Mouse (Mus musculus) CH12.LX (cell line): ENCODE data around the gene Vmac. TPM values are rescaled to one million over a fixed set of nuclear protein-coding genes. Genes with fewer than 3 reads are reported as not detected.

Experiments used
- DNase-seq: peaks from one replicate; pipeline ENCODE4 v3.0.0-alpha.2; 2013; ENCODE audit errors: extremely low read depth
- H3K27ac ChIP-seq: 2 replicates; pipeline ENCODE4 v1.5.1; 2012; ENCODE audit warnings: low read depth, mild to moderate bottlenecking, control low read depth, moderate library complexity; ENCODE audit not compliant: insufficient read depth
- H3K27me3 ChIP-seq: replicated peaks from 2 replicates; pipeline ENCODE3; 2012; ENCODE audit warnings: inconsistent platforms
- H3K36me3 ChIP-seq, 2 experiments: replicated peaks in 1 of 2; 2 replicates each; pipeline versions ENCODE3 to v1.6.1; 2012; ENCODE audit warnings: inconsistent platforms in 1 of 2, low read length in 1 of 2, mild to moderate bottlenecking in 1 of 2, mixed read lengths in 1 of 2, moderate library complexity in 1 of 2; ENCODE audit not compliant: control insufficient read depth in 1 of 2, insufficient read depth in 1 of 2
- H3K4me1 ChIP-seq, 2 experiments: 2 replicates each; pipeline ENCODE4 v1.6.1; 2012; ENCODE audit warnings: inconsistent platforms in 1 of 2, moderate library complexity in 1 of 2; ENCODE audit not compliant: insufficient read depth in 2 of 2, control insufficient read depth in 1 of 2
- H3K4me2 ChIP-seq: 2 replicates; pipeline ENCODE4 v1.6.1; 2012; ENCODE audit warnings: low read depth, mild to moderate bottlenecking, control low read depth; ENCODE audit not compliant: poor library complexity, insufficient read depth, severe bottlenecking
- H3K4me3 ChIP-seq, 3 experiments: fragments of 150-350 bp in 1 of 3; sonication (generic) in 1 of 3; replicated peaks in 1 of 3; 2 replicates each; pipeline versions ENCODE3 to v1.5.1; 2011 to 2012; ENCODE audit warnings: low read depth in 2 of 3, low read length in 2 of 3, mild to moderate bottlenecking in 2 of 3, moderate library complexity in 2 of 3, control low read depth in 1 of 3, improper control_type of control experiment in 1 of 3, inconsistent platforms in 1 of 3, mixed read lengths in 1 of 3; ENCODE audit not compliant: poor library complexity in 1 of 3
- H3K79me2 ChIP-seq: replicated peaks from 2 replicates; pipeline ENCODE4 v1.6.1; 2012; ENCODE audit warnings: mild to moderate bottlenecking, moderate library complexity; ENCODE audit not compliant: control insufficient read depth, poor library complexity, insufficient read depth, severe bottlenecking; ENCODE audit errors: extremely low read depth
- H3K9ac ChIP-seq: 2 replicates; pipeline ENCODE4 v1.6.1; 2012; ENCODE audit warnings: low read depth, mild to moderate bottlenecking, control low read depth, moderate library complexity; ENCODE audit not compliant: insufficient read depth
- H3K9me3 ChIP-seq: replicated peaks from 2 replicates; pipeline ENCODE3; 2012; ENCODE audit warnings: low read length, inconsistent platforms, mixed read lengths
- CHD2 ChIP-seq: IDR thresholded peaks from 2 replicates; pipeline ENCODE4 v1.6.1; 2011; ENCODE audit warnings: low read length, improper control_type of control experiment
- CTCF ChIP-seq, 2 experiments: IDR thresholded peaks in 1 of 2; conservative IDR thresholded peaks in 1 of 2; 2 replicates each; pipeline ENCODE4 v1.5.1; 2011 to 2012; ENCODE audit warnings: low read depth in 2 of 2, low read length in 2 of 2, improper control_type of control experiment in 1 of 2, inconsistent platforms in 1 of 2, mild to moderate bottlenecking in 1 of 2, moderate library complexity in 1 of 2
- ELF1 ChIP-seq: IDR thresholded peaks from 2 replicates; pipeline ENCODE4 v1.6.1; 2014; ENCODE audit warnings: low read depth, mild to moderate bottlenecking, inconsistent platforms, low read length, improper control_type of control experiment
- ETS1 ChIP-seq: conservative IDR thresholded peaks from 2 replicates; pipeline ENCODE4 v1.6.1; 2012; ENCODE audit warnings: low read depth, mild to moderate bottlenecking, inconsistent platforms, low read length, improper control_type of control experiment, moderate library complexity
- MAZ ChIP-seq: IDR thresholded peaks from 2 replicates; pipeline ENCODE4 v1.6.1; 2012; ENCODE audit warnings: low read depth, mild to moderate bottlenecking, inconsistent platforms, low read length, improper control_type of control experiment, moderate library complexity
- MEF2A ChIP-seq: IDR thresholded peaks from 2 replicates; pipeline ENCODE4 v1.6.1; 2014; ENCODE audit warnings: low read depth, mild to moderate bottlenecking, inconsistent platforms, low read length, improper control_type of control experiment, borderline replicate concordance
- NELFE ChIP-seq: IDR thresholded peaks from 2 replicates; pipeline ENCODE4 v1.6.1; 2011; ENCODE audit warnings: low read depth, low read length, improper control_type of control experiment
- NRF1 ChIP-seq: IDR thresholded peaks from 2 replicates; pipeline ENCODE4 v1.6.1; 2014; ENCODE audit warnings: low read depth, mild to moderate bottlenecking, inconsistent platforms, low read length, improper control_type of control experiment, moderate library complexity
- PAX5 ChIP-seq: IDR thresholded peaks from 2 replicates; pipeline ENCODE4 v1.6.1; 2012; ENCODE audit warnings: low read length, inconsistent platforms, mixed read lengths
- POLR2A ChIP-seq: IDR thresholded peaks from 2 replicates; pipeline ENCODE4 v1.6.1; 2011; ENCODE audit warnings: low read depth, mild to moderate bottlenecking, improper control_type of control experiment, low read length
- RAD21 ChIP-seq: IDR thresholded peaks from 2 replicates; pipeline ENCODE4 v1.6.1; 2011; ENCODE audit warnings: low read depth, mild to moderate bottlenecking, low read length, improper control_type of control experiment, moderate library complexity
- SIN3A ChIP-seq: IDR thresholded peaks from 2 replicates; pipeline ENCODE4 v1.6.1; 2012; ENCODE audit warnings: low read length, improper control_type of control experiment, inconsistent platforms
- TCF12 ChIP-seq: IDR thresholded peaks from 2 replicates; pipeline ENCODE4 v1.6.1; 2014; ENCODE audit warnings: low read depth, mild to moderate bottlenecking, inconsistent platforms, low read length, improper control_type of control experiment
- dilution Hi-C: fragments of 300-500 bp; cut with MboI; formaldehyde crosslinking; loops from 2 replicates; pipeline ENCODE4 v1.14.3; 2020; ENCODE audit warnings: low sequenced_read_pairs; ENCODE audit not compliant: extremely low pct_unique_long_range_greater_than_20kb, extremely low pct_ligation_motif_present
- in situ Hi-C: fragments of 300-500 bp; cut with MboI; formaldehyde crosslinking; loops from 3 replicates; pipeline ENCODE4 v1.14.3; 2019; ENCODE audit warnings: low sequenced_read_pairs, low pct_ligation_motif_present, low pct_unique_long_range_greater_than_20kb, mixed read lengths
- polyA plus RNA-seq: library from polyadenylated mRNA; unstranded; fragments of >175 nt; gene quantifications from 2 replicates; pipeline ENCODE4 v1.2.1, GENCODE M21; 2012; ENCODE audit warnings: low read depth; ENCODE audit not compliant: insufficient read length
- total RNA-seq, 2 experiments: library from RNA; depleted of rRNA; stranded (reverse); fragments of 300-350 nt in 1 of 2; fragments of >200 nt in 1 of 2; gene quantifications; 2 replicates each; pipeline ENCODE4 v1.2.3; 2012 to 2014

The Vmac gene
- total and polyA plus RNA-seq, 3 experiments = 3.2 to 5.1 (median 3.4) TPM

GRCm38 (mm10) chr17:56762769-56763731 is 45.2 kb upstream of the Vmac start:
- peak overlapping the region in 1 of 3 experiments; percentile 54 for H3K4me3 ChIP-seq
- no peak for TF ChIP-seq PAX5
- no peak for TF ChIP-seq ETS1
- TF ChIP-seq ELF1 = no peak
- no peak for TF ChIP-seq MAZ
- TF ChIP-seq NELFE = no peak
- peak; percentile 66 to 100 for TF ChIP-seq CTCF (conservative IDR thresholded peaks at IDR 0.05 in 1 of 2, IDR thresholded peaks at IDR 0.05 in 1 of 2; ENCODE audit: low read depth in 2 of 2, low read length in 2 of 2)
- TF ChIP-seq, all 38 proteins: peak for 1
- Histone ChIP-seq H3K9me3 (peaks cover 7% of the 10 kb centered on the region), H3K9ac (no peak overlapping the region), H3K27me3 (peaks cover 30% of the 10 kb centered on the region), H3K27ac (no peak overlapping the region), H3K4me1 (peaks cover 0 to 29% of the 10 kb centered on the region in 2 experiments; a peak in 2 of 4 replicates), H3K4me2 (no peak overlapping the region), H3K36me3 (peaks cover 16 to 18% of the 10 kb centered on the region in 2 experiments), H3K79me2 (peaks cover 8% of the 10 kb centered on the region)
- dilution Hi-C loops (no loop called here), in situ Hi-C loops (no loop called here)
- peak; percentile 71 for DNase-seq

DNA sequence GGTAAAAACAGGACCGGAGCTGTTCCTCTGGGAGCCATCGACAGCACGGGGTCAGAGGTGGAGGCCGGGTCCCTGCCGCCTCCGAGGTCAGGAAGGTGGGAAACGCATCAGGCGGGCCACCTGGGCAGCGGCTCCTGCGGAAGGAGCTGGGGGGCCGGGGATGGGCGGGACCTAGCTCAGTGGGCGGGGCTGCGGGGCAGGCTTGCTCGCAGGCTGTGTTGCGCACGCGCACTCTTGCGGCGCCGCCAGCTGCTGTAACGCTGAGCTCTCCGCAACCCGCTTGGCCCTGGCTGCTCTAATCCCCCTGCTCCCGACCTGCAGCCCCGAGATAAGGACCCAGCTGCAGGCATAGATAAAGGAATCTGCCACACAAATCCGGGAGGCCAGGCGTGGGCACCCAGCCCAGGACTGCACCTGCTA is 44.2 kb upstream of the Vmac start:
- peak overlapping the region; percentile 45 to 54 (median 53) for H3K4me3 ChIP-seq
- peaks cover 8% of the 10 kb centered on the region for H3K79me2 ChIP-seq
- TF ChIP-seq MEF2A (no peak), CHD2 (peak; percentile 83), SIN3A (no peak), MAZ (peak; percentile 34; the same call in 1 of the 2 replicates), NRF1 (peak; percentile 90), NELFE (peak; percentile 34; the same call in 1 of the 2 replicates), POLR2A (peak; percentile 59), TCF12 (peak; percentile 40; the same call in 1 of the 2 replicates), RAD21 (no peak), ELF1 (0 out of 2 replicates have a peak, but pooled peaks have one; percentile 33)
- H3K9ac ChIP-seq = peak overlapping the region; percentile 28; the same call in 1 of the 2 replicates
- no peak overlapping the region for H3K27ac ChIP-seq
- peaks cover 3 to 38% of the 10 kb centered on the region in 2 experiments; a peak in 3 of 4 replicates for H3K4me1 ChIP-seq
- peak overlapping the region; percentile 59 for H3K4me2 ChIP-seq
- H3K36me3 ChIP-seq = peaks cover 6 to 7% of the 10 kb centered on the region in 2 experiments
- in situ Hi-C loops = no loop called here
- DNase-seq = peak; percentile 88
- H3K9me3 ChIP-seq = peaks cover 7% of the 10 kb centered on the region
- H3K27me3 ChIP-seq = peaks cover 37% of the 10 kb centered on the region
- dilution Hi-C loops = no loop called here
